Mouse (Mus musculus) intestine, embryonic 14.5 days (tissue): Measurements from ENCODE around the gene Ndufa7. TPM values are rescaled to one million over a fixed set of nuclear protein-coding genes. Genes with fewer than 3 reads are reported as not detected.

Experiments used
- ATAC-seq: fragments of 200-750 bp; cut with Nextera tagmentation; replicated peaks from 2 replicates; pipeline ENCODE4 v1.8.0; 2017; ENCODE audit warnings: low read depth, moderate number of reproducible peaks, moderate TSS enrichment, moderate library complexity; ENCODE audit not compliant: low FRiP score, low TSS enrichment
- DNase-seq: peaks from one replicate; pipeline ENCODE4 v3.0.0-alpha.2; 2018; ENCODE audit warnings: low spot score
- H3K27ac ChIP-seq: fragments of 300-500 bp; sonication (generic); 2 replicates; pipeline ENCODE4 v1.5.1; 2014; ENCODE audit warnings: low read depth, mild to moderate bottlenecking, control low read depth
- H3K27me3 ChIP-seq: fragments of 300-500 bp; sonication (generic); replicated peaks from 2 replicates; pipeline ENCODE4 v1.6.1; 2014; ENCODE audit warnings: low read length, control low read depth; ENCODE audit not compliant: control insufficient read depth, insufficient read depth
- H3K36me3 ChIP-seq: fragments of 300-500 bp; sonication (generic); 2 replicates; pipeline ENCODE4 v1.6.1; 2014; ENCODE audit warnings: low read length, control low read depth; ENCODE audit not compliant: control insufficient read depth, insufficient read depth
- H3K4me1 ChIP-seq: fragments of 300-500 bp; sonication (generic); replicated peaks from 2 replicates; pipeline ENCODE4 v1.6.1; 2014; ENCODE audit warnings: low read length, control low read depth, mixed read lengths; ENCODE audit not compliant: control insufficient read depth, insufficient read depth
- H3K4me2 ChIP-seq: fragments of 300-500 bp; sonication (generic); 2 replicates; pipeline ENCODE4 v1.6.1; 2014; ENCODE audit warnings: low read length
- H3K4me3 ChIP-seq: fragments of 300-500 bp; sonication (generic); 2 replicates; pipeline ENCODE4 v1.5.1; 2014; ENCODE audit warnings: low read depth, low read length, control low read depth, mixed read lengths
- H3K9ac ChIP-seq: fragments of 300-500 bp; sonication (generic); 2 replicates; pipeline ENCODE4 v1.6.1; 2014; ENCODE audit warnings: mild to moderate bottlenecking, low read length
- H3K9me3 ChIP-seq: fragments of 300-500 bp; sonication (generic); 2 replicates; pipeline ENCODE4 v1.6.1; 2016; ENCODE audit warnings: low read length, control low read depth; ENCODE audit not compliant: control insufficient read depth
- WGBS: fragments of 180-500 bp; shearing (Covaris S2); extraction: QIAGEN DNeasy Blood & Tissue Kit; methylation state at CpG from one replicate; pipeline ENCODE4 v1.1.7; 2014; 5-methylcytosine and 5-hydroxymethylcytosine counted together
- polyA plus RNA-seq: library from polyadenylated mRNA; unstranded; fragments of >200 nt; fragmentation: Nextera tagmentation; extraction: Ambion mirVana; gene quantifications from 2 replicates; pipeline ENCODE4 v1.2.1, GENCODE M21; 2014

The Ndufa7 gene
- polyA plus RNA-seq, 1 experiment from 2014 or later, result 606 TPM

GRCm38 (mm10) chr17:33807181-33807888, 17.0 kb upstream of the Ndufa7 start:
- ATAC-seq (no peak), DNase-seq (no peak)
- no peaks in the 10 kb centered on the region for H3K36me3 ChIP-seq
- no peak overlapping the region for H3K9ac ChIP-seq
- H3K9me3 ChIP-seq, result no peaks in the 10 kb centered on the region
- WGBS, result 47% methylated on average over 8 of the region's 9 CpGs
- H3K4me2 ChIP-seq, result no peak overlapping the region
- no peak overlapping the region for H3K4me3 ChIP-seq
- H3K4me1 ChIP-seq, result peaks cover 8% of the 10 kb centered on the region; the same call in 1 of the 2 replicates
- H3K27me3 ChIP-seq, result no peaks in the 10 kb centered on the region
- H3K27ac ChIP-seq, result no peak overlapping the region

- no peaks in the 10 kb centered on the region for H3K27me3 ChIP-seq
- ATAC-seq, result no peak
- no peaks in the 10 kb centered on the region for H3K36me3 ChIP-seq
- no peak overlapping the region for H3K27ac ChIP-seq
- no peaks in the 10 kb centered on the region for H3K9me3 ChIP-seq
- no peak overlapping the region for H3K9ac ChIP-seq
- H3K4me1 ChIP-seq, result peaks cover 8% of the 10 kb centered on the region; the same call in 1 of the 2 replicates
- H3K4me3 ChIP-seq, result no peak overlapping the region
- WGBS, result 30% methylated on average over 10 of the region's 10 CpGs
- DNase-seq, result no peak
- H3K4me2 ChIP-seq, result no peak overlapping the region
These were observed 16.2 kb upstream of the Ndufa7 start for GRCm38 (mm10) chr17:33808192-33808591.

GRCm38 (mm10) chr17:33810334-33811141, 13.8 kb upstream of the Ndufa7 start, which contains the start of gene Kank3:
Gene Kank3, plus strand, starts transcription at chr17:33810519.
- H3K4me3 ChIP-seq, result peak within 1 kb of the TSS; percentile 44
- H3K4me1 ChIP-seq, result peaks cover 8% of the 10 kb centered on the region; the same call in 1 of the 2 replicates
- H3K9ac ChIP-seq, result peak within 1 kb of the TSS; percentile 44
- peak; percentile 97 for ATAC-seq
- DNase-seq, result peak; percentile 99
- H3K9me3 ChIP-seq, result no peaks in the 10 kb centered on the region
- H3K36me3 ChIP-seq, result no peaks in the 10 kb centered on the region
- 1% methylated on average over 36 of the region's 36 CpGs for WGBS
- H3K4me2 ChIP-seq, result peak within 1 kb of the TSS; percentile 92
- no peaks in the 10 kb centered on the region for H3K27me3 ChIP-seq
- H3K27ac ChIP-seq, result no peak within 1 kb of the TSS

DNA sequence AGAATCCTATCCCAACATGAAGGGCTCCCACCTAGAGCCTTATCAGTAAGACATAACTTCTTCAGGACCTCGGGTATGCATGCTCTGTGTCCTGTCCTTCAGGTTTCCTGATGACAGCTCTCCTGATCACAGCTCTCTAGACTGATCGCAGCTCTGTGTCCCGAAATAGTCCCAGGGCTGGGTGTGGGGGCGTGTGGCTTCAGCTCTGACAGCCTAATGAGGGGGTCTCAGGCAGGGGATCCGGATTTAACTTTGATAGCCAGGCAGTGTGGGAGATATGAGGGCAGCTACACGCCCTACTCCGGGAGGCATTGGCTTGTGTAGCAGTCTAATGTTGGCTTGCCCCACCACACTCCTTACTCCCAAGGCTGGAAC, 13.2 kb upstream of the Ndufa7 start:
- no peak for DNase-seq
- peak overlapping the region; percentile 92 for H3K4me2 ChIP-seq
- H3K9me3 ChIP-seq, result no peaks in the 10 kb centered on the region
- peak overlapping the region; percentile 44 for H3K9ac ChIP-seq
- H3K27ac ChIP-seq, result no peak overlapping the region
- H3K4me1 ChIP-seq, result peaks cover 8% of the 10 kb centered on the region; the same call in 1 of the 2 replicates
- no peak for ATAC-seq
- H3K36me3 ChIP-seq, result no peaks in the 10 kb centered on the region
- H3K4me3 ChIP-seq, result peak overlapping the region; percentile 44
- no peaks in the 10 kb centered on the region for H3K27me3 ChIP-seq
- WGBS, result 18% methylated on average over 7 of the region's 7 CpGs

GRCm38 (mm10) chr17:33812475-33812874, 11.9 kb upstream of the Ndufa7 start:
- Histone ChIP-seq H3K4me1 (peaks cover 8% of the 10 kb centered on the region; the same call in 1 of the 2 replicates), H3K36me3 (no peaks in the 10 kb centered on the region), H3K4me3 (no peak overlapping the region), H3K9ac (no peak overlapping the region), H3K27me3 (no peaks in the 10 kb centered on the region), H3K9me3 (no peaks in the 10 kb centered on the region), H3K4me2 (no peak overlapping the region), H3K27ac (no peak overlapping the region)
- no peak for DNase-seq
- no peak for ATAC-seq
- 50% methylated on average over 3 of the region's 3 CpGs for WGBS

DNA sequence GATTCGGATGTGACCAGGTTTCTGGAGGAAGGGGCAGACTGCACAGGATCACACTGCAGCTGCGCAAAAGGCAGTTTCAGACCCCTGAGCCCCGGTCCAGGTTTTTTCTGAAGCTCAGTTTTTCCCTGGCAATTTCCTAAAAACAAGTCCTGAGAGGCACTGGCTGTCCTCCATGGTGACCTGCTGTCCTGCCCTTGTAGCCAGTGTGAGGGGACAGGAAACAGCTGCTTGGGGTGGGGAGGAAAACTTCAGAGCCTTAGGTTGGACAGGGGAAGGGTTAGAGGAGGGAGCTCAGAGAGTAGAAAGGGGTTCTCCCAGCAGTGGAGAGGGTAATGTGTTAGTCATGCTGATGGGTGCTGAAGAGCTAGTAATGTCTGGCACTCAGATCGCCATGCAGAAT, 11.4 kb upstream of the Ndufa7 start:
- no peaks in the 10 kb centered on the region for H3K27me3 ChIP-seq
- 66% methylated on average over 4 of the region's 4 CpGs for WGBS
- H3K36me3 ChIP-seq, result no peaks in the 10 kb centered on the region
- H3K4me1 ChIP-seq, result peaks cover 10% of the 10 kb centered on the region; the same call in 1 of the 2 replicates
- H3K27ac ChIP-seq, result no peak overlapping the region
- H3K4me3 ChIP-seq, result no peak overlapping the region
- no peaks in the 10 kb centered on the region for H3K9me3 ChIP-seq
- H3K4me2 ChIP-seq, result no peak overlapping the region
- no peak for ATAC-seq
- DNase-seq, result no peak
- no peak overlapping the region for H3K9ac ChIP-seq

DNA sequence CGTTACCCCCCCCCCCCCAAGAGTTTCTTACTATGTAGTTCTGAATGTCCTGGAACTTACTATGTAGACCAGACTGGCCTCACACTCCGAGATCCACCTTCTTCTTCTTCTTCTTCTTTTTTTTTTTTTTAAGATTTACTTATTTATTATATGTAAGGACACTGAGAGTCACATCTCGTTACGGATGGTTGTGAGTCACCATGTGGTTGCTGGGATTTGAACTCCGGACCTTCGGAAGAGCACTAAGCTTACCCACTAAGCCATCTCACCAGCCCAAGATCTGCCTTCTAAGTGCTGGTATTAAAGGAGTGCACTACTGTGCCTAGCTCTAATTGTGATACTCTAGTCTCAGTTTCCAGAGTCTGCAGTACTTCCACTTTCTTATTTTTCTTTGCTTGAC, 9.0 kb upstream of the Ndufa7 start:
- DNase-seq (no peak), ATAC-seq (no peak)
- Histone ChIP-seq H3K4me1 (peaks cover 14% of the 10 kb centered on the region), H3K9me3 (no peaks in the 10 kb centered on the region), H3K4me3 (no peak overlapping the region), H3K36me3 (peaks cover 20% of the 10 kb centered on the region), H3K4me2 (no peak overlapping the region), H3K27ac (no peak overlapping the region), H3K9ac (no peak overlapping the region), H3K27me3 (no peaks in the 10 kb centered on the region)
- 86% methylated on average over 6 of the region's 6 CpGs for WGBS

GRCm38 (mm10) chr17:33816612-33817011, 7.8 kb upstream of the Ndufa7 start:
- no peaks in the 10 kb centered on the region for H3K9me3 ChIP-seq
- 62% methylated on average over 5 of the region's 5 CpGs for WGBS
- no peak overlapping the region for H3K27ac ChIP-seq
- peaks cover 9% of the 10 kb centered on the region for H3K4me1 ChIP-seq
- peak overlapping the region; percentile 73; the same call in 1 of the 2 replicates for H3K9ac ChIP-seq
- no peaks in the 10 kb centered on the region for H3K27me3 ChIP-seq
- H3K4me3 ChIP-seq, result peak overlapping the region; percentile 64; the same call in 1 of the 2 replicates
- DNase-seq, result no peak
- peak overlapping the region; percentile 82 for H3K4me2 ChIP-seq
- no peak for ATAC-seq
- peaks cover 32% of the 10 kb centered on the region for H3K36me3 ChIP-seq
